Mouse (Mus musculus): ENCODE data around the gene Cep164. TPM values are rescaled to one million over a fixed set of nuclear protein-coding genes. Genes with fewer than 3 reads are reported as not detected.

The Cep164 gene
- total and polyA plus RNA-seq, 3 experiments, result 7.9 to 14.2 TPM; not detected in 1

DNA sequence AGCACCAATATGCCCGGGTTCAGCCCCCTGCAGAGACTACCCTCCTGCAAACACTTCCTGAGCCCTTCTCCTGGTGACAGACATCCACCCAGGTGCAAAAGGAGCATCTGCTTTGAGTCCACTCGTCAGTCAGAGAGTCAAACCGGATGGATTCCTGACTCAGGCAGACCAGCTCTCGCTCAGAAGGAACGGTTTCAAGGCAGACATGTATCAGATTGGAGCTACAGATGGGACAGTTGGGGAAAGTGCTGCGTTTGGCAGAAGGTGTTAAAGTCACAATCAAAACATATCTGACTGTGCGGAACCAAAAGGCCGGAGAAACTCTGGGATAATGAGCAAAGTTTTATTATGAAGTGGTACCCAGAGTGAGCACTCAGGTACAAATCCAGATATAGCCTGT is 29.1 kb downstream of the Cep164 start:
- H3K9me3 ChIP-seq (replicated peaks; ENCODE audit: insufficient read depth, low read length), result no peaks in the 10 kb centered on the region
- TF ChIP-seq ELF1 (IDR thresholded peaks at IDR 0.05; ENCODE audit: low read depth, low read length) (no peak), EP300 (IDR thresholded peaks at IDR 0.05; ENCODE audit: low read depth in 1 of 2, low read length in 2 of 2) (no peak), SIN3A (IDR thresholded peaks at IDR 0.05; ENCODE audit: low read length) (no peak)
- no peak overlapping the region for H3K9ac ChIP-seq (ENCODE audit: control insufficient read depth, low read depth, low read length, poor library complexity, severe bottlenecking)
- no peaks in the 10 kb centered on the region for H3K27me3 ChIP-seq (ENCODE audit: control insufficient read depth in 1 of 2, insufficient read depth in 2 of 2, low read length in 2 of 2)
- peaks cover 0 to 17% of the 10 kb centered on the region in 2 experiments; a peak in 2 of 4 replicates for H3K36me3 ChIP-seq (ENCODE audit: control insufficient read depth in 1 of 2, insufficient read depth in 2 of 2, low read length in 2 of 2)
- DNase-seq (ENCODE audit: low read depth, low spot score), result no peak
- no peak overlapping the region for H3K27ac ChIP-seq (ENCODE audit: control insufficient read depth, low read depth, low read length)
- no peaks in the 10 kb centered on the region; the same call in 1 of the 2 replicates for H3K79me2 ChIP-seq (ENCODE audit: control insufficient read depth, insufficient read depth, low read length, poor library complexity)
- no peak overlapping the region for H3K4me3 ChIP-seq (ENCODE audit: control insufficient read depth in 1 of 2, insufficient read depth in 1 of 2, low read depth in 2 of 2, low read length in 2 of 2)
- peaks cover 0 to 22% of the 10 kb centered on the region in 2 experiments; a peak in 3 of 4 replicates for H3K4me1 ChIP-seq (ENCODE audit: control insufficient read depth in 1 of 2, insufficient read depth in 2 of 2, low read length in 2 of 2)

DNA sequence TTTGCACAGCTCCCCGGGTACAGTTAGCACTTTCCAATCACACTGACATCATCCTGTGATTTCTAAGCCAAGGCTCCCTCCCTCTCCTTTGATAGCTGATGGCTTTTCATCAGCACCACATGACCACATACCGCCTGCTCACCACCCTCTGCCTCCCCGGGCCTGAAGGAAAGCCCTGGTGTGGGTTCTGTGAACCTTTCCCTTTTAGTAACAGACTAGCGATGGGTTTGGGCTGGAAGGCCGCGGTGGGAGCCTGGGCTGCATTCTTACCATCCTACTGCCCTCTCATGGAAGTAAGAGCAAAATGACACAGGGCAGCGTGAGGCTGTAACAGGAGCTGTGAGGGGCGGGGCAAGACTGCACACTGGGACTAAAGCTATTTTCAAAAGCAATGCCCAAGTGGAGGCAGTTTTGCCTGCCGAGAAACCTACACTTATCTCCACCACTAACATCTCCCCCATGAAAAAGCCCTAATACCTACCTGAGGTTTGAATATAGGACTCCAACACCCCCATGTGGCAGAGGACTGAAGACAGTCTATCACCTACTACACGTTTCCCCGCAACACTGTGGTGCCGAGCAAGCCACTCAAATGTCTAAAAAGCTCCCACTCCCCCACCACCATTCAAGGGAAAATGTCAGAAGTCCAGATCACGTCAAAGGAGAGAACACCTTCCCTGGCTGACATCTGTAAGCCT is 29.9 kb downstream of the Cep164 start:
- Histone ChIP-seq H3K4me1 (ENCODE audit: control insufficient read depth in 1 of 2, insufficient read depth in 2 of 2, low read length in 2 of 2) (peaks cover 0 to 15% of the 10 kb centered on the region in 2 experiments; a peak in 3 of 4 replicates), H3K9ac (ENCODE audit: control insufficient read depth, low read depth, low read length, poor library complexity, severe bottlenecking) (no peak overlapping the region), H3K27me3 (ENCODE audit: control insufficient read depth in 1 of 2, insufficient read depth in 2 of 2, low read length in 2 of 2) (no peaks in the 10 kb centered on the region), H3K36me3 (ENCODE audit: control insufficient read depth in 1 of 2, insufficient read depth in 2 of 2, low read length in 2 of 2) (peaks cover 0 to 11% of the 10 kb centered on the region in 2 experiments; a peak in 2 of 4 replicates), H3K27ac (ENCODE audit: control insufficient read depth, low read depth, low read length) (no peak overlapping the region), H3K4me3 (ENCODE audit: control insufficient read depth in 1 of 2, insufficient read depth in 1 of 2, low read depth in 2 of 2, low read length in 2 of 2) (no peak overlapping the region), H3K79me2 (ENCODE audit: control insufficient read depth, insufficient read depth, low read length, poor library complexity) (no peaks in the 10 kb centered on the region; the same call in 1 of the 2 replicates), H3K9me3 (replicated peaks; ENCODE audit: insufficient read depth, low read length) (no peaks in the 10 kb centered on the region)
- no peak for DNase-seq (ENCODE audit: low read depth, low spot score)
- no peak for TF ChIP-seq RCOR1 (IDR thresholded peaks at IDR 0.05; ENCODE audit: low read depth, low read length)
- TF ChIP-seq UBTF (IDR thresholded peaks at IDR 0.05; ENCODE audit: borderline replicate concordance, insufficient read depth, low read depth, low read length), result no peak
- TF ChIP-seq GATA1 (IDR thresholded peaks at IDR 0.05; ENCODE audit: low read depth, low read length), result no peak
- TF ChIP-seq MAZ (IDR thresholded peaks at IDR 0.05; ENCODE audit: low read depth, low read length), result no peak
- TF ChIP-seq JUND (IDR thresholded peaks at IDR 0.05; ENCODE audit: low read depth, low read length), result no peak
- TF ChIP-seq CHD1 (IDR thresholded peaks at IDR 0.05; ENCODE audit: low read depth, low read length), result no peak
- TF ChIP-seq MAX (IDR thresholded peaks at IDR 0.05; ENCODE audit: low read length), result no peak
- TF ChIP-seq CTCF (IDR thresholded peaks at IDR 0.05 in 2 of 3, conservative IDR thresholded peaks at IDR 0.05 in 1 of 3; ENCODE audit: control insufficient read depth in 1 of 3, insufficient read depth in 1 of 3, low read depth in 2 of 3, low read length in 3 of 3, poor library complexity in 1 of 3, severe bottlenecking in 1 of 3), result no peak

DNA sequence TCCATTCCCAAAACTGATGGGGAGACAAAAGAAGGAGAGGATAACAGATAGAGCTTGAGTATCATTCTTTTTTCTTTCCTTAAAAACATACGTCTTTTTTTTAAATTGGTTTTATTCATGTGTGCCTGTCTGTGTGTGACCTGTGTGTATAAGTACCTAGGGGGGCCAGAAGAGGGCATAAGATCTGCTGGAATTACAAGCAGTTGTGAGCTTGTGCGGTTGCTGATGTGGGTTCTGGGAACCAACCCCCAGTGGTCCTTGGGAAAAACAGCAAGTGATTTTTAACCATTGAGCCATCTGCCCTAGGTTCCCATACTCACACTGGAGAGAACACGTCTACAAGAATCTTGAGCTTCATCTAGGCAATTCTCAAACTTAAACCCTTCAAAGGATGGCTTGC is 31.2 kb downstream of the Cep164 start:
- H3K36me3 ChIP-seq (ENCODE audit: control insufficient read depth in 1 of 2, insufficient read depth in 2 of 2, low read length in 2 of 2), result peaks cover 0 to 5% of the 10 kb centered on the region in 2 experiments; a peak in 2 of 4 replicates
- no peaks in the 10 kb centered on the region for H3K27me3 ChIP-seq (ENCODE audit: control insufficient read depth in 1 of 2, insufficient read depth in 2 of 2, low read length in 2 of 2)
- no peaks in the 10 kb centered on the region for H3K9me3 ChIP-seq (replicated peaks; ENCODE audit: insufficient read depth, low read length)
- no peaks in the 10 kb centered on the region for H3K79me2 ChIP-seq (ENCODE audit: control insufficient read depth, insufficient read depth, low read length, poor library complexity)
- no peak overlapping the region for H3K27ac ChIP-seq (ENCODE audit: control insufficient read depth, low read depth, low read length)
- TF ChIP-seq CTCF (IDR thresholded peaks at IDR 0.05 in 2 of 3, conservative IDR thresholded peaks at IDR 0.05 in 1 of 3; ENCODE audit: control insufficient read depth in 1 of 3, insufficient read depth in 1 of 3, low read depth in 2 of 3, low read length in 3 of 3, poor library complexity in 1 of 3, severe bottlenecking in 1 of 3), result peak in 1 of 3 experiments; percentile 21; a peak in 2 of 6 replicates
- no peak for TF ChIP-seq MYB (IDR thresholded peaks at IDR 0.05; ENCODE audit: low read depth, low read length)
- peaks cover 0 to 11% of the 10 kb centered on the region in 2 experiments; a peak in 3 of 4 replicates for H3K4me1 ChIP-seq (ENCODE audit: control insufficient read depth in 1 of 2, insufficient read depth in 2 of 2, low read length in 2 of 2)
- no peak overlapping the region for H3K9ac ChIP-seq (ENCODE audit: control insufficient read depth, low read depth, low read length, poor library complexity, severe bottlenecking)
- DNase-seq (ENCODE audit: low read depth, low spot score), result peak; percentile 23
- H3K4me3 ChIP-seq (ENCODE audit: control insufficient read depth in 1 of 2, insufficient read depth in 1 of 2, low read depth in 2 of 2, low read length in 2 of 2), result no peak overlapping the region

Measured in MEL (cell line).